Mouse (Mus musculus) neural tube, embryonic 15.5 days (tissue): Measurements from ENCODE around the gene Acsl3. TPM values are rescaled to one million over a fixed set of nuclear protein-coding genes. Genes with fewer than 3 reads are reported as not detected.

Experiments used
- ATAC-seq: fragments of 200-750 bp; cut with Nextera tagmentation; 2 replicates; pipeline ENCODE4 v1.8.0; 2017; ENCODE audit warnings: mild to moderate bottlenecking, moderate TSS enrichment, moderate library complexity; ENCODE audit not compliant: low FRiP score
- H3K27ac ChIP-seq: fragments of 300-500 bp; sonication (generic); replicated peaks from 2 replicates; pipeline ENCODE4 v1.5.1; 2015; ENCODE audit warnings: mild to moderate bottlenecking, inconsistent platforms
- H3K27me3 ChIP-seq: fragments of 300-500 bp; sonication (generic); replicated peaks from 2 replicates; pipeline ENCODE4 v1.6.1; 2015; ENCODE audit warnings: inconsistent platforms
- H3K36me3 ChIP-seq: fragments of 300-500 bp; sonication (generic); 2 replicates; pipeline ENCODE4 v1.6.1; 2015; ENCODE audit warnings: inconsistent platforms
- H3K4me1 ChIP-seq: fragments of 300-500 bp; sonication (generic); 2 replicates; pipeline ENCODE4 v1.6.1; 2015; ENCODE audit warnings: inconsistent platforms
- H3K4me2 ChIP-seq: fragments of 300-500 bp; sonication (generic); 2 replicates; pipeline ENCODE4 v1.6.1; 2015; ENCODE audit warnings: inconsistent platforms, mild to moderate bottlenecking, moderate library complexity
- H3K4me3 ChIP-seq: fragments of 300-500 bp; sonication (generic); replicated peaks from 2 replicates; pipeline ENCODE4 v1.5.1; 2015; ENCODE audit warnings: mild to moderate bottlenecking, inconsistent platforms
- H3K9ac ChIP-seq: fragments of 300-500 bp; sonication (generic); replicated peaks from 2 replicates; pipeline ENCODE4 v1.6.1; 2015; ENCODE audit warnings: mild to moderate bottlenecking, inconsistent platforms
- H3K9me3 ChIP-seq: fragments of 300-500 bp; sonication (generic); replicated peaks from 2 replicates; pipeline ENCODE4 v1.6.1; 2016; ENCODE audit warnings: inconsistent platforms
- WGBS: fragments of 180-500 bp; shearing (Covaris S2); methylation state at CpG from one replicate; pipeline ENCODE4 v1.1.7; 2015; ENCODE audit warnings: mixed read lengths; 5-methylcytosine and 5-hydroxymethylcytosine counted together
- polyA plus RNA-seq: library from polyadenylated mRNA; unstranded; fragments of >200 nt; fragmentation: Nextera tagmentation; extraction: Ambion mirVana; gene quantifications from 2 replicates; pipeline ENCODE4 v1.2.1, GENCODE M21; 2015

Acsl3 gene
- polyA plus RNA-seq, 1 experiment from 2014 or later: 104 TPM

- Histone ChIP-seq H3K4me2 (no peak overlapping the region), H3K36me3 (peaks cover 65% of the 10 kb centered on the region), H3K27me3 (no peaks in the 10 kb centered on the region), H3K9me3 (no peaks in the 10 kb centered on the region), H3K4me3 (no peak overlapping the region), H3K9ac (no peak overlapping the region), H3K27ac (no peak overlapping the region), H3K4me1 (no peaks in the 10 kb centered on the region)
- no peak for ATAC-seq
- 95% methylated on average over 9 of the region's 9 CpGs for WGBS
Measured at GRCm38 (mm10) chr1:78694503-78695258, 37.1 kb downstream of the Acsl3 start.

- Histone ChIP-seq H3K36me3 (peaks cover 65% of the 10 kb centered on the region), H3K4me1 (no peaks in the 10 kb centered on the region), H3K4me2 (no peak overlapping the region), H3K4me3 (no peak overlapping the region), H3K9ac (no peak overlapping the region), H3K27ac (no peak overlapping the region), H3K9me3 (no peaks in the 10 kb centered on the region), H3K27me3 (no peaks in the 10 kb centered on the region)
- 98% methylated on average over 2 of the region's 2 CpGs for WGBS
- no peak for ATAC-seq
Measured at GRCm38 (mm10) chr1:78696305-78696704, 38.7 kb downstream of the Acsl3 start.

DNA sequence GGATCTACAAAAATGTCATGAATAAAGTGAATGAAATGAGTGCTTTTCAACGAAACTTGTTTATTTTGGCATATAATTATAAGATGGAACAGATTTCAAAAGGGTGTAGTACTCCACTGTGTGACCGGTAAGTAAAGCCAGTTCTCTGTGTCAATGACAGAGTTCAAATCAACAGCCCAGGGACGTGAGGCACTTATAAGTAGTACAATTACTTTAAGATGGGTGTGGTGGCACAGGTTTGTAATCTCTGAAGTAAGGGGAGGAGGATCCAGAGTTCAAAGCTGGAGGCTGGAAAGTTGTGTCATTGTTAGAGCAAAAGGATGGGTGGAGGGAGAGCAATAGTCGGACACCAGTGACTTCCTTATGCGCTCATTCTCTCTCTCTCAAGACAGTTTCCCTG lies 39.3 kb downstream of the Acsl3 start:
- no peaks in the 10 kb centered on the region for H3K9me3 ChIP-seq
- WGBS: 89% methylated on average over 5 of the region's 5 CpGs
- H3K27ac ChIP-seq: no peak overlapping the region
- no peak overlapping the region for H3K4me2 ChIP-seq
- no peak for ATAC-seq
- peaks cover 68% of the 10 kb centered on the region for H3K36me3 ChIP-seq
- no peaks in the 10 kb centered on the region for H3K27me3 ChIP-seq
- H3K9ac ChIP-seq: no peak overlapping the region
- no peaks in the 10 kb centered on the region for H3K4me1 ChIP-seq
- no peak overlapping the region for H3K4me3 ChIP-seq

- peaks cover 69% of the 10 kb centered on the region for H3K36me3 ChIP-seq
- 75% methylated on average over 6 of the region's 6 CpGs for WGBS
Measured at GRCm38 (mm10) chr1:78698138-78698537, 40.5 kb downstream of the Acsl3 start.

DNA sequence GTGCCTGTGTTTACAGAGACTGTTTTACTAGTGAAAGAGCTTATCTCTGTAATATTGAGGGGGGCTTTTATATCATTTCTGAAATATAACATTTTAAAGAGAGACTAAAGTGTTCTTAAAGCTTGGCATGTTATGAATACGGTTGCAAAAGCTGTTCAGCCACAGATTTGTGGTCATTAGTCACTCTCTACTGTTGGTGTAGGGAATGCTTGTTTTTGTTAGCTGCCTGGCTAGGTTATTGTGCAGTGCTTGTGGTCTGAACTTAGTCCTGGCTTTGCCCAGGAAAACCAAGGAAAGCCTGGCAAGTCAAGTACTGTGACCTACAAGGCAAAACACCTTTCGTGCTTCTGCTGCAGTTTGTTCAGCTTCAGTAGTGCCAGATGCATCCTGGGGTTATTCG lies 44.1 kb downstream of the Acsl3 start:
- H3K4me1 ChIP-seq: no peaks in the 10 kb centered on the region
- no peaks in the 10 kb centered on the region for H3K9me3 ChIP-seq
- H3K27me3 ChIP-seq: no peaks in the 10 kb centered on the region
- peaks cover 64% of the 10 kb centered on the region for H3K36me3 ChIP-seq
- ATAC-seq: no peak
- no peak overlapping the region for H3K9ac ChIP-seq
- H3K4me2 ChIP-seq: no peak overlapping the region
- H3K4me3 ChIP-seq: no peak overlapping the region
- no peak overlapping the region for H3K27ac ChIP-seq
- WGBS: 95% methylated on average over 3 of the region's 3 CpGs

More at GRCm38 (mm10) chr1:78698138-78698537, 40.5 kb downstream of the Acsl3 start:
- H3K9me3 ChIP-seq: no peaks in the 10 kb centered on the region
- no peak overlapping the region for H3K4me2 ChIP-seq
- H3K9ac ChIP-seq: no peak overlapping the region
- H3K4me1 ChIP-seq: no peaks in the 10 kb centered on the region
- H3K27ac ChIP-seq: no peak overlapping the region
- H3K4me3 ChIP-seq: no peak overlapping the region
- no peaks in the 10 kb centered on the region for H3K27me3 ChIP-seq
- no peak for ATAC-seq

GRCm38 (mm10) chr1:78702282-78702963 lies 44.8 kb downstream of the Acsl3 start:
- 78% methylated on average over 14 of the region's 14 CpGs for WGBS
- no peak overlapping the region for H3K4me2 ChIP-seq
- no peak for ATAC-seq
- no peaks in the 10 kb centered on the region for H3K4me1 ChIP-seq
- no peak overlapping the region for H3K9ac ChIP-seq
- H3K9me3 ChIP-seq: no peaks in the 10 kb centered on the region
- no peaks in the 10 kb centered on the region for H3K27me3 ChIP-seq
- H3K36me3 ChIP-seq: peaks cover 58% of the 10 kb centered on the region
- no peak overlapping the region for H3K4me3 ChIP-seq
- H3K27ac ChIP-seq: no peak overlapping the region

DNA sequence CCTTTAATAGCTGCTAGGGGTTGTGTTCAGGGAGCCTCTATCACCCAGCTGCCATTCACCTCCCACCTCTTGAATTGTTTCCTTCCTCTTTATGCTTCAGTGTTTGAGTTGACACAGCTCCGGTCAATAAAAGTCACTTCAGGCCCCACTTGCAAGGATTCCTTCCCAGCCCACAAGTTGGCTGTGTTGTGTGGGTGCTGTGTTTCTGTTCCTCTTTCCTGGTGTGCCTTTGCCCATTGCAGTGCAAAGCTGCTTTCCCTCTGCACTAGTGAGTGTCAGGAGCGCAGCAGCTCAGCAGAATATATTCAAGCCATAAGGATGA lies 45.3 kb downstream of the Acsl3 start:
- no peak overlapping the region for H3K4me2 ChIP-seq
- H3K9ac ChIP-seq: no peak overlapping the region
- peaks cover 58% of the 10 kb centered on the region for H3K36me3 ChIP-seq
- no peak for ATAC-seq
- H3K27me3 ChIP-seq: no peaks in the 10 kb centered on the region
- H3K9me3 ChIP-seq: no peaks in the 10 kb centered on the region
- no peaks in the 10 kb centered on the region for H3K4me1 ChIP-seq
- no peak overlapping the region for H3K27ac ChIP-seq
- WGBS: 87% methylated on average over 2 of the region's 2 CpGs
- no peak overlapping the region for H3K4me3 ChIP-seq

- WGBS: 94% methylated on average over 10 of the region's 10 CpGs
- no peak for ATAC-seq
Measured at GRCm38 (mm10) chr1:78706338-78706737, 48.7 kb downstream of the Acsl3 start.

DNA sequence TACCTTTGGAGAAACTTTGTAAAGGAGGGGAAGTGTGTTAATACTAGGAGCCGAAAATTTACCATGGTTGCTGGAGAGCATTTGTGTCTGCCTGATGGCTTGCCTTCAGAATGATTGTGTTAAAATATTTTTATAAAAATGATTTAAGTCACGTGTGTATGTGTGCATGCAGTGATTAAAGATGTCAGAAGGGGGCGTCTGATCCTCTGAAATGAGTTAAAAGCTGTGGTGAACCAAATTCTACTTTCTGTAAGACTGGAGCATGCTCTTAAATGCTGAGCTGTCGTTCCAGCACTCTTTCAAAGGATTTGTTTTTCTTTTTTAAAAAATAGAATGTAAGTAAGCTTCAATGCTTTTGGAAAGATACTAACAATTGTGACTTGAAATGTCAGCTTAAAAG lies 49.7 kb downstream of the Acsl3 start:
- H3K27ac ChIP-seq: no peak overlapping the region
- 65% methylated on average over 4 of the region's 4 CpGs for WGBS
- no peak for ATAC-seq
- H3K27me3 ChIP-seq: no peaks in the 10 kb centered on the region
- peaks cover 26% of the 10 kb centered on the region for H3K36me3 ChIP-seq
- H3K9me3 ChIP-seq: no peaks in the 10 kb centered on the region
- H3K9ac ChIP-seq: no peak overlapping the region
- H3K4me1 ChIP-seq: no peaks in the 10 kb centered on the region
- H3K4me2 ChIP-seq: no peak overlapping the region
- H3K4me3 ChIP-seq: no peak overlapping the region

More at GRCm38 (mm10) chr1:78706338-78706737, 48.7 kb downstream of the Acsl3 start:
- H3K4me2 ChIP-seq: no peak overlapping the region
- H3K27ac ChIP-seq: no peak overlapping the region
- H3K9me3 ChIP-seq: no peaks in the 10 kb centered on the region
- H3K4me3 ChIP-seq: no peak overlapping the region
- no peaks in the 10 kb centered on the region for H3K4me1 ChIP-seq
- H3K9ac ChIP-seq: no peak overlapping the region
- H3K27me3 ChIP-seq: no peaks in the 10 kb centered on the region
- H3K36me3 ChIP-seq: peaks cover 36% of the 10 kb centered on the region

DNA sequence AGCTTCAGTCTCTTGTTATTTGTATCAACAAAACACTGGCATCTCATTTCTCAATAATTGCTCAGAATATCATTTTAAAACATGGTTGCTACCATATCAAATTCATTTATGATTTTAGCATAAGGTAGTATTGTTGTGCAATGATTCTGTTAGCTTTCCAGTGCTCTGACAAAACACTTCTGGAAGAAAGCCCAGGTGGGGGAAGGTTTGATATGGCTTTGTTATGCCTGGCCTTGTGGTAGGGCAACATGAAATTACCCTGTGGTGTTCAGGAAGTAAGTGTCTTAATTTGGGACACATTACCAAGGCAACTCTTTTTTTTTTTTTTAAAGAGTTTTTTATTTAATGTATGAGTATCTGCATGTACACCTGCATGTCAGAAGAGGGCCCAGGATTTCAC lies 52.4 kb downstream of the Acsl3 start:
- H3K9me3 ChIP-seq: no peaks in the 10 kb centered on the region
- no peaks in the 10 kb centered on the region for H3K27me3 ChIP-seq
- no peak overlapping the region for H3K9ac ChIP-seq
- no peak overlapping the region for H3K4me3 ChIP-seq
- ATAC-seq: no peak
- no peak overlapping the region for H3K4me2 ChIP-seq
- no peaks in the 10 kb centered on the region for H3K4me1 ChIP-seq
- H3K27ac ChIP-seq: no peak overlapping the region
- H3K36me3 ChIP-seq: peaks cover 4% of the 10 kb centered on the region

DNA sequence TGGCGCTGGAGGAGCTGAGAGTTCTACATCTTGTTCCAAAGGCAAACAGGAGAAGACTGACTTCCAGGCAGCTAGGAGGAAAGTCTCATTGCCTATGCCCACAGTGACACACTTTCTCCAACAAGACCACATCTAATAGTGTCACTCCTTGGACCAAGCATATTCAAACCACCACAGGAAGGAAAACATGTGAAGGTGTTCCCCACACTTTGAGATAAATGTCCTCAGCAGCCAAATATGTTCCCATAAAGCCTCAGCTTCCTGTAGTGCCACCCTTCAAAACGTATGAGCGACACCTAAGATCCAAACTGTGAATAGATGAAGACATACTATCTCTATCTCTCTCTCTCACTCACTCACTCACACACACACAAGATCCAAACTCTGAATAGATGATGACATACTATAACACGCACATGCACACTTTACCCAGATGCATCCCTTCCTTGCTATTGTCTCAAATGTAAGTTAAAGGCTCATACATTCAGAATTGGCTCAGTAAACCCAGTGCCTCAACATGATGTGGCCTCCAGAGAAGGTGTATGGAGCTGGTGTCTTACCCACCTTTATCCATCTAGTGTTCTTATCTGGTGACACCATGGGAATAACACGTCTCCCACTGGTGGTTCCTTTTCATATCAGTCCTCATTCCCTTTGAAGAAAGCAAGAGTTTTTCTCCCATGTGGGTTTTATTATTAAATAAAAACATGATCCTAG lies 53.1 kb downstream of the Acsl3 start:
- H3K9me3 ChIP-seq: no peaks in the 10 kb centered on the region
- H3K4me3 ChIP-seq: no peak overlapping the region
- no peak overlapping the region for H3K27ac ChIP-seq
- WGBS: 93% methylated on average over 5 of the region's 5 CpGs
- H3K27me3 ChIP-seq: no peaks in the 10 kb centered on the region
- no peak overlapping the region for H3K4me2 ChIP-seq
- ATAC-seq: no peak
- no peak overlapping the region for H3K9ac ChIP-seq
- no peaks in the 10 kb centered on the region for H3K36me3 ChIP-seq
- no peaks in the 10 kb centered on the region for H3K4me1 ChIP-seq
